Mouse (Mus musculus) spleen, postnatal 0 days (tissue): Measurements from ENCODE around the gene Arl4c. TPM values are rescaled to one million over a fixed set of nuclear protein-coding genes. Genes with fewer than 3 reads are reported as not detected.

Experiments
- polyA plus RNA-seq: library from polyadenylated mRNA; unstranded; fragments of >200 nt; fragmentation: Nextera tagmentation; extraction: Ambion mirVana; gene quantifications from 2 replicates; pipeline ENCODE4 v1.2.1, GENCODE M21; 2015

The Arl4c gene
- polyA plus RNA-seq, result 3.4 and 4.4 TPM in 2 replicates

GRCm38 (mm10) chr1:88701870-88702661 lies at the start of gene Arl4c:
TSS of gene Arl4c (minus strand) at chr1:88702221.

Other genes with a start within 250 kb of the Arl4c start
- 0.16 and 0.33 TPM in 2 replicates for gene Glrp1, start 192.2 kb downstream of the Arl4c start, polyA plus RNA-seq